Mouse (Mus musculus): ENCODE data around the gene Brk1. TPM values are rescaled to one million over a fixed set of nuclear protein-coding genes. Genes with fewer than 3 reads are reported as not detected.

The Brk1 gene
- total and polyA plus RNA-seq, 2 experiments from 2014 or later: 235 to 306 TPM

DNA sequence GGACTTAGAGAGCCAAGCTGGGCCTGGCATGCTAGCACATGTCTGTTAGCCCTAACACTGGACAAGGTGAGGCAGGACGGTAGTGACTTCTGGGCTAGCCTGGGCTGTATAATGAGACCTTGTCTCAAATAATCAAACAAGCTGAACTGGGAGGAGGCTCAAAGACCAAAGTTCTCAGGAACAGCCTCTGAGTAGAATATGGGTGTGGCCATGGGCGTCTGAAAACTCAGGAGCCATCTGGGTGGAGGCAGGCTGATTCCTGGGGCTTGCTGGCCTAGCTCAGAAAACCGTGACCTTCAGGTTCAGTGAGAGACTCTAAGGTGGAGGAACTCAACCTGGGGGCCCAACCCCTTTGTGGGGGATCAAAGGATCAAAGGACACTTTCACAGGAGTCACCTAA is 47.1 kb downstream of the Brk1 start:
- Histone ChIP-seq H3K4me3 (ENCODE audit: low read depth, low read length) (no peak overlapping the region), H3K4me1 (ENCODE audit: insufficient read depth) (no peaks in the 10 kb centered on the region), H3K27me3 (ENCODE audit: insufficient read depth, low read length) (no peaks in the 10 kb centered on the region), H3K4me2 (ENCODE audit: low read depth) (no peak overlapping the region), H3K27ac (ENCODE audit: low read depth, low read length) (no peak overlapping the region), H3K9ac (no peak overlapping the region), H3K9me3 (ENCODE audit: low read length) (no peaks in the 10 kb centered on the region), H3K36me3 (ENCODE audit: insufficient read depth) (no peaks in the 10 kb centered on the region)
- TF ChIP-seq CTCF (IDR thresholded peaks at IDR 0.05; ENCODE audit: low read depth): no peak
- WGBS: 78% methylated on average over 3 of the region's 3 CpGs
- ATAC-seq (no peak), DNase-seq (no peak)

DNA sequence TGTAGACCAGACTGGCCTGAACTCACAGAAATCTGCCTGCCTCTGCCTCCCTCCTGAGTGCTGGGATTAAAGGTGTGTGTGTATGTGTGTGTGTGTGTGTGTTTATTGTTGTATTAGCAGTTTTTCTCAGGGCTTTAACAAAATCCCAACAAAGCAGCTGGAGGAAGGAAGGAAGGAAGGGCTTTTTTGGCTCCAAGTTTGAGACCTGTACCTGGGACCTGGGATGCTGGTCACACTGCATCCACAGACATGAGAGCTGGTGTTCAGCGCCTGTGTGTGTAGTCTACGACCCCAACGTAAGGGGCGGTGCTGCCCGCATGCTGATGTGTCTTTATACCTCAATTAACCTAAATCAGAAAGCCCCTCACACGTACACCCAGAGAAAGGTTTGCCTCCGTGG is 49.0 kb downstream of the Brk1 start:
- H3K9ac ChIP-seq: no peak overlapping the region
- WGBS: 86% methylated on average over 7 of the region's 7 CpGs
- H3K27ac ChIP-seq (ENCODE audit: low read depth, low read length): no peak overlapping the region

GRCm38 (mm10) chr6:113654102-113654501 is 49.5 kb downstream of the Brk1 start:
- H3K27me3 ChIP-seq (ENCODE audit: insufficient read depth, low read length): no peaks in the 10 kb centered on the region
- 81% methylated on average over 8 of the region's 8 CpGs for WGBS
- H3K4me1 ChIP-seq (ENCODE audit: insufficient read depth): no peaks in the 10 kb centered on the region
- DNase-seq (no peak), ATAC-seq (no peak)
- TF ChIP-seq CTCF (IDR thresholded peaks at IDR 0.05; ENCODE audit: low read depth): no peak
- H3K4me3 ChIP-seq (ENCODE audit: low read depth, low read length): no peak overlapping the region
- no peak overlapping the region for H3K9ac ChIP-seq
- no peak overlapping the region for H3K4me2 ChIP-seq (ENCODE audit: low read depth)
- no peaks in the 10 kb centered on the region for H3K9me3 ChIP-seq (ENCODE audit: low read length)
- no peaks in the 10 kb centered on the region for H3K36me3 ChIP-seq (ENCODE audit: insufficient read depth)
- H3K27ac ChIP-seq (ENCODE audit: low read depth, low read length): no peak overlapping the region

More for the DNA sequence above, 49.0 kb downstream of the Brk1 start:
- no peak overlapping the region for H3K4me2 ChIP-seq (ENCODE audit: low read depth)
- no peaks in the 10 kb centered on the region for H3K9me3 ChIP-seq (ENCODE audit: low read length)
- no peaks in the 10 kb centered on the region for H3K36me3 ChIP-seq (ENCODE audit: insufficient read depth)
- no peaks in the 10 kb centered on the region for H3K27me3 ChIP-seq (ENCODE audit: insufficient read depth, low read length)
- TF ChIP-seq CTCF (IDR thresholded peaks at IDR 0.05; ENCODE audit: low read depth): no peak
- ATAC-seq (no peak), DNase-seq (no peak)
- H3K4me3 ChIP-seq (ENCODE audit: low read depth, low read length): no peak overlapping the region
- no peaks in the 10 kb centered on the region for H3K4me1 ChIP-seq (ENCODE audit: insufficient read depth)

DNA sequence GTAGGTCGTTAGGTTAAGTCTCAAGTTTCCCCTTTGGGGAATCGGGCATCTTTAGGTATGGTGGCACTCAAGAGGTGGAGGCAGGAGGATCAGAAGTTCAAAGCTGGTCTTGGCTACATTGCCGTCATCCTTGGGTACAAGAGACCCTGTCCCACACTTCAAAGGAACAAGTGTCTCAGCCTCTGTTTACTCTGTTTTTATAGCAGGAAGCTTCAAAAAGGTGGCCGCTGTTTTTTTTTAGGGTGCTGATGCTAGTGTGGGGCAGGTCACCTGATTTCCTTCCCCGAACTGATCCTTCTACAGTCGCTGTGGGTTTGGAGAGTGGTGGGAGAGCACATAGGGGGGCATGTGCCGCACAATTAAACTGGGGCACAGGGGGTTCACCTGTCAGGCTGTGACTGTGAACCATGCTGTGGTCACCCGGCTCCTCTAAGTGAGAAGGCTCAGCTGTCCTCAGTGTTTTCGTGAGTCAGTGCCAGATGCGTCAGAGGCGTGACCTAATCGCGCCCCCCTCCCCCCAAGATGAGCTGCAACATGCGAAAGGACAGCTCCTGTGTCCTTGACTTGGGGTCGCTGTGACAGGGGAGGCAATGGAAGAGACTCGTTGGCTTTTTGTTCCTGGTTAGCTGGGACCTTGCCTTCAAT is 50.3 kb downstream of the Brk1 start:
- WGBS: 86% methylated on average over 16 of the region's 16 CpGs
- ATAC-seq: no peak
- H3K4me3 ChIP-seq (ENCODE audit: low read depth, low read length): no peak overlapping the region
- no peaks in the 10 kb centered on the region for H3K9me3 ChIP-seq (ENCODE audit: low read length)
- H3K27ac ChIP-seq (ENCODE audit: low read depth, low read length): no peak overlapping the region
- H3K36me3 ChIP-seq (ENCODE audit: insufficient read depth): no peaks in the 10 kb centered on the region
- no peak for DNase-seq
- H3K4me1 ChIP-seq (ENCODE audit: insufficient read depth): no peaks in the 10 kb centered on the region
- H3K9ac ChIP-seq: no peak overlapping the region
- no peaks in the 10 kb centered on the region for H3K27me3 ChIP-seq (ENCODE audit: insufficient read depth, low read length)
- no peak for TF ChIP-seq CTCF (IDR thresholded peaks at IDR 0.05; ENCODE audit: low read depth)
- H3K4me2 ChIP-seq (ENCODE audit: low read depth): no peak overlapping the region

DNA sequence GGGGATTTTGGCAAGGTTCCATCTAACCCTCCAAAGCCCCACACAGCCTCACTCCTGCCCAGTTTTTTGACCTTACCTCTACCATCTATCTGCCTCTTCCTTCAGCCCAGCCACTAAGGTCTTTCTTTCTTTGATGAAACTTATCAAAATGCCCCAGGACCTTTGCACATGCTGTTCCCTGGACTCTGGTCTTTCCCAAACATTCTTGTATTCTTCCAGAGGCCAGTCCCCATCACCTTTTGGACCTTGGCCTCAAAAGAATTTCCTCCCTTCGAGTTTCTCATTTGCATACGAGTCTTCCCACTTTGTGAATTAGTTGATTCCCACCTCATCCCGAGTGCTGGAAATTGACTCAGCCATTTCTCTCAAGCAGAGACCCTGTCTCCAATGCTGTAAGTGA is 50.9 kb downstream of the Brk1 start:
- H3K4me1 ChIP-seq (ENCODE audit: insufficient read depth): no peaks in the 10 kb centered on the region
- H3K9me3 ChIP-seq (ENCODE audit: low read length): no peaks in the 10 kb centered on the region
- H3K4me2 ChIP-seq (ENCODE audit: low read depth): no peak overlapping the region
- WGBS: 87% methylated on average over 3 of the region's 3 CpGs
- ATAC-seq: no peak
- TF ChIP-seq CTCF (IDR thresholded peaks at IDR 0.05; ENCODE audit: low read depth): no peak
- no peaks in the 10 kb centered on the region for H3K36me3 ChIP-seq (ENCODE audit: insufficient read depth)
- no peak overlapping the region for H3K27ac ChIP-seq (ENCODE audit: low read depth, low read length)
- no peak overlapping the region for H3K9ac ChIP-seq
- no peaks in the 10 kb centered on the region for H3K27me3 ChIP-seq (ENCODE audit: insufficient read depth, low read length)
- H3K4me3 ChIP-seq (ENCODE audit: low read depth, low read length): no peak overlapping the region
- DNase-seq: no peak

GRCm38 (mm10) chr6:113656847-113657246 is 52.3 kb downstream of the Brk1 start:
- ATAC-seq (no peak), DNase-seq (no peak)
- 83% methylated on average over 6 of the region's 6 CpGs for WGBS
- Histone ChIP-seq H3K9me3 (ENCODE audit: low read length) (no peaks in the 10 kb centered on the region), H3K4me3 (ENCODE audit: low read depth, low read length) (no peak overlapping the region), H3K9ac (no peak overlapping the region), H3K4me2 (ENCODE audit: low read depth) (no peak overlapping the region), H3K36me3 (ENCODE audit: insufficient read depth) (no peaks in the 10 kb centered on the region), H3K27ac (ENCODE audit: low read depth, low read length) (no peak overlapping the region), H3K4me1 (ENCODE audit: insufficient read depth) (no peaks in the 10 kb centered on the region), H3K27me3 (ENCODE audit: insufficient read depth, low read length) (no peaks in the 10 kb centered on the region)
- TF ChIP-seq CTCF (IDR thresholded peaks at IDR 0.05; ENCODE audit: low read depth): no peak

GRCm38 (mm10) chr6:113658226-113658625 is 53.7 kb downstream of the Brk1 start:
- no peaks in the 10 kb centered on the region for H3K27me3 ChIP-seq (ENCODE audit: insufficient read depth, low read length)
- no peaks in the 10 kb centered on the region for H3K9me3 ChIP-seq (ENCODE audit: low read length)
- no peaks in the 10 kb centered on the region for H3K4me1 ChIP-seq (ENCODE audit: insufficient read depth)
- H3K4me2 ChIP-seq (ENCODE audit: low read depth): no peak overlapping the region
- H3K27ac ChIP-seq (ENCODE audit: low read depth, low read length): no peak overlapping the region
- no peak overlapping the region for H3K4me3 ChIP-seq (ENCODE audit: low read depth, low read length)
- no peak for ATAC-seq
- 61% methylated on average over 3 of the region's 3 CpGs for WGBS
- H3K9ac ChIP-seq: no peak overlapping the region
- no peaks in the 10 kb centered on the region for H3K36me3 ChIP-seq (ENCODE audit: insufficient read depth)
- TF ChIP-seq CTCF (IDR thresholded peaks at IDR 0.05; ENCODE audit: low read depth): no peak
- no peak for DNase-seq

Measured in forebrain, postnatal 0 days (tissue).